Mouse (Mus musculus) B cell, adult 67 days (primary cell): Measurements from ENCODE around the gene AB124611. TPM values are rescaled to one million over a fixed set of nuclear protein-coding genes. Genes with fewer than 3 reads are reported as not detected.

Experiments
- total RNA-seq, 2 experiments: library from RNA; stranded (reverse); gene quantifications; 4 replicates each; pipeline ENCODE4 v1.2.4; 2023

The AB124611 gene
- total RNA-seq, result 100 to 1,000 TPM; 134 to 143 TPM

GRCm38 (mm10) chr9:21525937-21526633 lies at the start of gene AB124611:
Gene AB124611 (plus strand): TSS chr9:21526176.

GRCm38 (mm10) chr9:21509772-21510688 lies 15.9 kb upstream of the AB124611 start, which contains the start of gene Tmed1:
Gene Tmed1 (minus strand): TSS chr9:21510252.

GRCm38 (mm10) chr9:21546789-21547074 lies 20.8 kb downstream of the AB124611 start, which contains the start of gene Carm1:
Gene Carm1 (plus strand): TSS chr9:21546894.

GRCm38 (mm10) chr9:21592703-21593121 lies 66.7 kb downstream of the AB124611 start, which contains the start of the genes Timm29 and Yipf2:
Gene Timm29 (plus strand): TSS chr9:21592722.
Gene Yipf2 (minus strand): TSS chr9:21592828.

Other genes starting within 250 kb of the AB124611 start
- gene Kri1, start 238.2 kb upstream of the AB124611 start, total RNA-seq, result 100 to 1,000 TPM; 151 to 153 TPM
- 10 to 100 TPM; 28.0 to 33.7 TPM for gene Cdkn2d, start 234.8 kb upstream of the AB124611 start, total RNA-seq
- gene Ap1m2, start 213.8 kb upstream of the AB124611 start, total RNA-seq, result 1 to 10 TPM; 2.7 to 2.9 TPM
- 100 to 1,000 TPM; 368 to 370 TPM for gene Slc44a2, start 205.5 kb upstream of the AB124611 start, total RNA-seq
- 100 to 1,000 TPM; 135 to 155 TPM for gene Ilf3, start 158.3 kb upstream of the AB124611 start, total RNA-seq
- 10 to 100 TPM; 74.8 TPM for gene Qtrt1, start 114.3 kb upstream of the AB124611 start, total RNA-seq
- gene Dnm2, start 101.3 kb upstream of the AB124611 start, total RNA-seq, result 100 to 1,000 TPM; 224 to 230 TPM
- 10 to 100 TPM; 11.4 to 11.5 TPM for gene Tmed1, start 15.9 kb upstream of the AB124611 start, total RNA-seq
- gene Carm1, start 20.7 kb downstream of the AB124611 start, total RNA-seq, result 10 to 100 TPM; 66.2 to 67.1 TPM
- gene Timm29, start 66.5 kb downstream of the AB124611 start, total RNA-seq, result 10 to 100 TPM; 37.3 to 37.9 TPM
- gene Yipf2, start 66.7 kb downstream of the AB124611 start, total RNA-seq, result 10 to 100 TPM; 16.0 to 19.4 TPM
- 10 to 100 TPM; 98.7 to 99.6 TPM for gene Smarca4, start 90.0 kb downstream of the AB124611 start, total RNA-seq
- 10 to 100 TPM; 16.8 to 17.6 TPM for gene Ldlr, start 197.3 kb downstream of the AB124611 start, total RNA-seq
- gene Spc24, start 234.1 kb downstream of the AB124611 start, total RNA-seq, result 1 to 10 TPM; 2.0 TPM